Mouse (Mus musculus) lung, embryonic 16.5 days (tissue): Measurements from ENCODE around the gene Git2. TPM values are rescaled to one million over a fixed set of nuclear protein-coding genes. Genes with fewer than 3 reads are reported as not detected.
A peak's percentile ranks its signal among the peaks of the same experiment; 100 is the strongest.

Experiments
- ATAC-seq: fragments of 200-750 bp; cut with Nextera tagmentation; 2 replicates; pipeline ENCODE4 v1.8.0; 2017; ENCODE audit warnings: low read depth, mild to moderate bottlenecking, moderate library complexity
- H3K27ac ChIP-seq: fragments of 300-500 bp; sonication (generic); 2 replicates; pipeline ENCODE4 v1.5.1; 2014; ENCODE audit warnings: mild to moderate bottlenecking, control low read depth, low read length
- H3K27me3 ChIP-seq: fragments of 300-500 bp; sonication (generic); 2 replicates; pipeline ENCODE4 v1.6.1; 2014; ENCODE audit warnings: low read depth, low read length, mixed read lengths; ENCODE audit not compliant: control insufficient read depth, insufficient read depth
- H3K36me3 ChIP-seq: fragments of 300-500 bp; sonication (generic); 2 replicates; pipeline ENCODE4 v1.6.1; 2014; ENCODE audit warnings: low read length; ENCODE audit not compliant: control insufficient read depth, insufficient read depth
- H3K4me1 ChIP-seq: fragments of 300-500 bp; sonication (generic); replicated peaks from 2 replicates; pipeline ENCODE4 v1.6.1; 2014; ENCODE audit warnings: low read length, mixed read lengths; ENCODE audit not compliant: control insufficient read depth, insufficient read depth
- H3K4me2 ChIP-seq: fragments of 300-500 bp; sonication (generic); 2 replicates; pipeline ENCODE4 v1.6.1; 2014; ENCODE audit warnings: low read depth, low read length, control low read depth
- H3K4me3 ChIP-seq: fragments of 300-500 bp; sonication (generic); 2 replicates; pipeline ENCODE4 v1.5.1; 2014; ENCODE audit warnings: mild to moderate bottlenecking, low read length, control low read depth
- H3K9ac ChIP-seq: fragments of 300-500 bp; sonication (generic); 2 replicates; pipeline ENCODE4 v1.6.1; 2014; ENCODE audit warnings: low read length, control low read depth
- H3K9me3 ChIP-seq: fragments of 300-500 bp; sonication (generic); 2 replicates; pipeline ENCODE4 v1.6.1; 2016; ENCODE audit warnings: low read length; ENCODE audit not compliant: control insufficient read depth
- WGBS: fragments of 180-500 bp; shearing (Covaris S2); extraction: QIAGEN DNeasy Blood & Tissue Kit; methylation state at CpG from one replicate; pipeline ENCODE4 v1.1.7; 2014; 5-methylcytosine and 5-hydroxymethylcytosine counted together
- polyA plus RNA-seq: library from polyadenylated mRNA; unstranded; fragments of >200 nt; fragmentation: Nextera tagmentation; extraction: Ambion mirVana; gene quantifications from 2 replicates; pipeline ENCODE4 v1.2.1, GENCODE M21; 2015

Git2 gene
- polyA plus RNA-seq, 1 experiment from 2014 or later: 59.0 TPM

DNA sequence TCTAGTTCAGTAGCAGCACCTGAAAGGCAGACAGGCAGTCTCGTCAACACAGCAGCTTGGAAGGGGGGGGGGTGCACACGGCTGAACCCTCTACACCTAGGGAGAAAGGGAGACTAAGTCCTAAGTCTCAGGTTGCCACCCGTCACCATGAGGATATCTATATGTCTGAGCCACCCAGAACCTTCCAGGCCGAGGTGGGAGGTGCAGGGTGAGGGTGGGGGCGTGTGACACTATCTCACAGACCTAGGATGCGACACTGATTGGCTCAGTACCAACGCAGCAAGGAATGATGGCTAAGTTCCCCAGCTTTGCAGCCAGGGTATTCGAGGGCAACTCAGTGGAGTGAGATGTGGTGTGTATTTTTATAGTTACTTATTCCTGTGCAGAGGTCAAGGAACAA, 33.1 kb upstream of the Git2 start:
- H3K9me3 ChIP-seq: no peaks in the 10 kb centered on the region
- H3K9ac ChIP-seq: no peak overlapping the region
- H3K27me3 ChIP-seq: no peaks in the 10 kb centered on the region
- H3K27ac ChIP-seq: no peak overlapping the region
- H3K4me1 ChIP-seq: peaks cover 5% of the 10 kb centered on the region; the same call in 1 of the 2 replicates
- H3K36me3 ChIP-seq: peaks cover 20% of the 10 kb centered on the region
- H3K4me3 ChIP-seq: no peak overlapping the region
- ATAC-seq: no peak
- WGBS: 81% methylated on average over 8 of the region's 8 CpGs
- no peak overlapping the region for H3K4me2 ChIP-seq

- H3K27ac ChIP-seq: no peak overlapping the region
- 71% methylated on average over 6 of the region's 6 CpGs for WGBS
- peaks cover 23% of the 10 kb centered on the region for H3K36me3 ChIP-seq
- H3K4me2 ChIP-seq: no peak overlapping the region
- ATAC-seq: no peak
- no peak overlapping the region for H3K4me3 ChIP-seq
- no peak overlapping the region for H3K9ac ChIP-seq
- no peaks in the 10 kb centered on the region for H3K27me3 ChIP-seq
- peaks cover 5% of the 10 kb centered on the region; the same call in 1 of the 2 replicates for H3K4me1 ChIP-seq
- H3K9me3 ChIP-seq: no peaks in the 10 kb centered on the region
Observed at GRCm38 (mm10) chr5:114807893-114808292, 32.6 kb upstream of the Git2 start.

DNA sequence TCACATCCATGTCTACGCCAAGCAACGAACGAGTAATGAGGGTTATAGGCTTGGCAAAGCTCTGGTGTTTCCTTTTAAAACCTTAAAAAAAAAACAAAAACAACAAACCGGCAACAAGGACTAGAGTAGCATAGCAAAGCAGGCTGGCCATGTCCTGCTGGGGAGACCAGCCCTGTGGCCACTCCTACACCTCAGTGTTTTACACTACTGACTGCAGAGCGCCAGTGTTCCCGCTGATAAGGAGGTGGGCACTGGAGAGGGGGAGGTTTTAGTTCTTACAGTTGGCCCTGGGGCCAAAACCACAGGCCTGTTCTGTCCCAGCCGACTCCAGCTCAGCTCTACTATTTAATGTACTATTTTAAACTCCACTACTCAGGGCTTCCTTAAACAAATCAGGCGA, 32.2 kb upstream of the Git2 start:
- Histone ChIP-seq H3K4me1 (peaks cover 5% of the 10 kb centered on the region; the same call in 1 of the 2 replicates), H3K4me3 (no peak overlapping the region), H3K36me3 (peaks cover 28% of the 10 kb centered on the region), H3K9me3 (no peaks in the 10 kb centered on the region), H3K27ac (0 out of 2 replicates have a peak overlapping the region, but pooled peaks have one; percentile 87), H3K27me3 (no peaks in the 10 kb centered on the region), H3K9ac (no peak overlapping the region), H3K4me2 (no peak overlapping the region)
- ATAC-seq: no peak
- 39% methylated on average over 8 of the region's 8 CpGs for WGBS

DNA sequence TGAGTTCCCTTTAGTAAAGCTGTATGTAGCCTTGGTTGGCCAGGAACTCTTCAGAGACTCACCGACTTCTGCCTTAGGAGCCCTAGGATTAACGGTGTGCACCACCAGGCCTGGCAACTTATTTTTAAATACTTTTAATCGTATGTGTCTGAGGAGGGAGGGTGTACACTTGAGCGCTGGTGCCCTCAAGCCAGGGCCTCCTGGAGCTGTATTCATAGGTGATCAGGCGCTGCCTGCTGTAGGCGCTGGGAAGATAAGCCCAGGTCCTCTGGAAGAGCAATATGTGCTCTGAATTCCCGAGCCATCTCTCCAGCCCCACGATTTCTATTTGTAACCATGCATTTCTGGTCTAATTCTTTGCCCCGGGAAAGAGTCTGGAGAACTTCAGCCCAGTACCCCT, 31.7 kb upstream of the Git2 start:
- Histone ChIP-seq H3K9ac (no peak overlapping the region), H3K4me1 (peaks cover 5% of the 10 kb centered on the region; the same call in 1 of the 2 replicates), H3K4me3 (no peak overlapping the region), H3K9me3 (no peaks in the 10 kb centered on the region), H3K36me3 (peaks cover 30% of the 10 kb centered on the region), H3K27me3 (no peaks in the 10 kb centered on the region), H3K4me2 (no peak overlapping the region), H3K27ac (peak overlapping the region; percentile 87)
- ATAC-seq: no peak
- 55% methylated on average over 9 of the region's 9 CpGs for WGBS

- no peaks in the 10 kb centered on the region for H3K27me3 ChIP-seq
- peaks cover 5% of the 10 kb centered on the region; the same call in 1 of the 2 replicates for H3K4me1 ChIP-seq
- H3K9me3 ChIP-seq: no peaks in the 10 kb centered on the region
- WGBS: 80% methylated on average over 8 of the region's 8 CpGs
- peak overlapping the region; percentile 30; the same call in 1 of the 2 replicates for H3K4me2 ChIP-seq
- peaks cover 34% of the 10 kb centered on the region for H3K36me3 ChIP-seq
- peak overlapping the region; percentile 87 for H3K27ac ChIP-seq
- H3K9ac ChIP-seq: peak overlapping the region; percentile 30; the same call in 1 of the 2 replicates
- no peak overlapping the region for H3K4me3 ChIP-seq
- peak; percentile 21; the same call in 1 of the 2 replicates for ATAC-seq
Observed at GRCm38 (mm10) chr5:114806636-114807035, 31.3 kb upstream of the Git2 start.

- no peaks in the 10 kb centered on the region for H3K9me3 ChIP-seq
- H3K4me1 ChIP-seq: peaks cover 5% of the 10 kb centered on the region; the same call in 1 of the 2 replicates
- ATAC-seq: peak; percentile 59
- WGBS: 65% methylated on average over 15 of the region's 15 CpGs
- no peak overlapping the region for H3K4me3 ChIP-seq
- peak overlapping the region; percentile 9; the same call in 1 of the 2 replicates for H3K9ac ChIP-seq
- H3K36me3 ChIP-seq: peaks cover 38% of the 10 kb centered on the region
- H3K4me2 ChIP-seq: peak overlapping the region; percentile 30
- H3K27me3 ChIP-seq: no peaks in the 10 kb centered on the region
- H3K27ac ChIP-seq: peak overlapping the region; percentile 87
Observed at GRCm38 (mm10) chr5:114805436-114806350, 30.4 kb upstream of the Git2 start.

- Histone ChIP-seq H3K9me3 (no peaks in the 10 kb centered on the region), H3K9ac (no peak overlapping the region), H3K27me3 (no peaks in the 10 kb centered on the region), H3K36me3 (peaks cover 41% of the 10 kb centered on the region), H3K27ac (peak overlapping the region; percentile 9; the same call in 1 of the 2 replicates), H3K4me2 (no peak overlapping the region), H3K4me1 (peaks cover 5% of the 10 kb centered on the region; the same call in 1 of the 2 replicates), H3K4me3 (no peak overlapping the region)
- no peak for ATAC-seq
- 48% methylated on average over 3 of the region's 3 CpGs for WGBS
Observed at GRCm38 (mm10) chr5:114804958-114805357, 29.6 kb upstream of the Git2 start.

DNA sequence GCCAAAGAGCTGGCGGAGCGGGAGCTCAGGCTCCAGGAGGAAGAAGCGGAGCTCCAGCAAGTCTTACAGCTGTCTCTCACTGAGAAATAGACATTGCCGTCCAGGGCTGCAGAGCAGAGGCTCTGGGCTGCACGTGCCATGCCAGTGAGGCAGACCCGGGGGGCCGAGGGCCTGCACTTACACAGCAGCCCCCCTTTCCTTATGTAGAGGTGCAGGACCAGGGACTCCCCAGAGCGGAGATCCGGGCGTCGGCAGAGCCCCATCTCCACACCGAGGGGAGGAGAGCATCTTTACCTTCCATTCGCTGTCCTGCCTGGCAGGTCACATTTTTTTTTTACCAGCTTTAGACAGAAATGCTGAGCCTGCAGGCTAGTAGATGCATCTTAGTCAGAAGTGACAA, 29.0 kb upstream of the Git2 start:
- WGBS: 86% methylated on average over 13 of the region's 13 CpGs

DNA sequence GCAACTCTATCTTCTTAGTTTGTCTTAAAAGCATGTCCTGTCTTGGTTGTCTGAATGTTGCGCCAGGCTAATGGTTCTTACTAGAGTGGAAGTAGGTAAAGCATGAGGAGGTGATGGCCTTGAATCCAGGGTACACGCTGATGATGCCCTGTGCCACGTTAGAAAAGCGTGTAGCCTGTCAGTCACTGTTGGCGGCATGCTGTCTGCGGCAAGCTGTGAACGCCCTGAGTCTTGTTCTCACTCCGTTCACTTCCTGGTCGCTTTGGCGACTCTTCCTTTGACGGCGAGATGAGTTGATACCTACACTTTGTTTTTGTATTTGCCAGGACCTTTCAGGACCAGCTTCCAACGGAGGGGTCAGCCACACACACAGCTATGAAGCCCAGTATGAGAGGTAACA, 27.9 kb upstream of the Git2 start:
- H3K27ac ChIP-seq: no peak overlapping the region
- no peak overlapping the region for H3K4me3 ChIP-seq
- no peak overlapping the region for H3K9ac ChIP-seq
- peaks cover 46% of the 10 kb centered on the region for H3K36me3 ChIP-seq
- H3K4me2 ChIP-seq: no peak overlapping the region
- peaks cover 5% of the 10 kb centered on the region; the same call in 1 of the 2 replicates for H3K4me1 ChIP-seq
- ATAC-seq: no peak
- no peaks in the 10 kb centered on the region for H3K9me3 ChIP-seq
- no peaks in the 10 kb centered on the region for H3K27me3 ChIP-seq
- 76% methylated on average over 13 of the region's 13 CpGs for WGBS

More for the DNA sequence above, 29.0 kb upstream of the Git2 start:
- peaks cover 47% of the 10 kb centered on the region for H3K36me3 ChIP-seq
- no peak overlapping the region for H3K9ac ChIP-seq
- no peak overlapping the region for H3K27ac ChIP-seq
- no peaks in the 10 kb centered on the region for H3K9me3 ChIP-seq
- H3K4me3 ChIP-seq: no peak overlapping the region
- peaks cover 5% of the 10 kb centered on the region; the same call in 1 of the 2 replicates for H3K4me1 ChIP-seq
- no peak for ATAC-seq
- no peaks in the 10 kb centered on the region for H3K27me3 ChIP-seq
- H3K4me2 ChIP-seq: no peak overlapping the region
